Mouse (Mus musculus): ENCODE results near the gene Plekha5. TPM values are rescaled to one million over a fixed set of nuclear protein-coding genes. Genes with fewer than 3 reads are reported as not detected.

The Plekha5 gene
- polyA plus RNA-seq, 1 experiment from 2014 or later, result 4.8 TPM

- Histone ChIP-seq H3K36me3 (peaks cover 10% of the 10 kb centered on the region; the same call in 1 of the 2 replicates), H3K9ac (no peak overlapping the region), H3K4me3 (replicated peaks) (no peak overlapping the region), H3K4me1 (replicated peaks) (no peaks in the 10 kb centered on the region), H3K4me2 (no peak overlapping the region), H3K9me3 (replicated peaks) (no peaks in the 10 kb centered on the region), H3K27me3 (no peaks in the 10 kb centered on the region), H3K27ac (no peak overlapping the region)
- no peak for DNase-seq
- ATAC-seq (ENCODE audit: low read depth), result no peak
- 77% methylated on average over 5 of the region's 5 CpGs for WGBS (ENCODE audit: insufficient replicate concordance)
Measured at GRCm38 (mm10) chr6:140533606-140534005, 109.8 kb downstream of the Plekha5 start.

GRCm38 (mm10) chr6:140535504-140535903 is 111.7 kb downstream of the Plekha5 start:
- Histone ChIP-seq H3K9me3 (replicated peaks) (no peaks in the 10 kb centered on the region), H3K4me2 (no peak overlapping the region), H3K4me1 (replicated peaks) (no peaks in the 10 kb centered on the region), H3K27me3 (no peaks in the 10 kb centered on the region), H3K27ac (no peak overlapping the region), H3K9ac (no peak overlapping the region), H3K4me3 (replicated peaks) (no peak overlapping the region), H3K36me3 (peaks cover 14% of the 10 kb centered on the region; the same call in 1 of the 2 replicates)
- WGBS (ENCODE audit: insufficient replicate concordance), result 75% methylated on average over 8 of the region's 8 CpGs
- DNase-seq, result no peak
- no peak for ATAC-seq (ENCODE audit: low read depth)

- DNase-seq (no peak), ATAC-seq (ENCODE audit: low read depth) (no peak)
- Histone ChIP-seq H3K27ac (no peak overlapping the region), H3K4me1 (replicated peaks) (no peaks in the 10 kb centered on the region), H3K4me2 (no peak overlapping the region), H3K27me3 (no peaks in the 10 kb centered on the region), H3K9ac (no peak overlapping the region), H3K36me3 (peaks cover 7% of the 10 kb centered on the region; the same call in 1 of the 2 replicates), H3K9me3 (replicated peaks) (no peaks in the 10 kb centered on the region), H3K4me3 (replicated peaks) (no peak overlapping the region)
- WGBS (ENCODE audit: insufficient replicate concordance), result 82% methylated on average over 3 of the region's 3 CpGs
Measured at GRCm38 (mm10) chr6:140541919-140542318, 118.1 kb downstream of the Plekha5 start.

GRCm38 (mm10) chr6:140543005-140543794 is 119.3 kb downstream of the Plekha5 start:
- peaks cover 8% of the 10 kb centered on the region for H3K4me1 ChIP-seq (replicated peaks)
- H3K27me3 ChIP-seq, result no peaks in the 10 kb centered on the region
- H3K36me3 ChIP-seq, result peaks cover 7% of the 10 kb centered on the region; the same call in 1 of the 2 replicates
- H3K4me2 ChIP-seq, result no peak overlapping the region
- no peak overlapping the region for H3K9ac ChIP-seq
- no peak for DNase-seq
- no peak for ATAC-seq (ENCODE audit: low read depth)
- WGBS (ENCODE audit: insufficient replicate concordance), result 67% methylated on average over 11 of the region's 11 CpGs
- no peak overlapping the region for H3K4me3 ChIP-seq (replicated peaks)
- no peak overlapping the region for H3K27ac ChIP-seq
- H3K9me3 ChIP-seq (replicated peaks), result no peaks in the 10 kb centered on the region

- H3K9ac ChIP-seq, result no peak overlapping the region
- DNase-seq, result no peak
- no peak overlapping the region for H3K4me2 ChIP-seq
- H3K27ac ChIP-seq, result no peak overlapping the region
- ATAC-seq (ENCODE audit: low read depth), result no peak
- peaks cover 10% of the 10 kb centered on the region for H3K4me1 ChIP-seq (replicated peaks)
- H3K27me3 ChIP-seq, result no peaks in the 10 kb centered on the region
- no peak overlapping the region for H3K4me3 ChIP-seq (replicated peaks)
- 72% methylated on average over 8 of the region's 8 CpGs for WGBS (ENCODE audit: insufficient replicate concordance)
- 0 out of 2 replicates have a peak, but pooled peaks cover 6% of the 10 kb centered on the region for H3K36me3 ChIP-seq
- no peaks in the 10 kb centered on the region for H3K9me3 ChIP-seq (replicated peaks)
Measured at GRCm38 (mm10) chr6:140546095-140546494, 122.2 kb downstream of the Plekha5 start.

GRCm38 (mm10) chr6:140546648-140547201 is 122.9 kb downstream of the Plekha5 start:
- Histone ChIP-seq H3K4me1 (replicated peaks) (peaks cover 10% of the 10 kb centered on the region), H3K4me2 (no peak overlapping the region), H3K27me3 (no peaks in the 10 kb centered on the region), H3K36me3 (0 out of 2 replicates have a peak, but pooled peaks cover 6% of the 10 kb centered on the region), H3K4me3 (replicated peaks) (no peak overlapping the region), H3K9me3 (replicated peaks) (no peaks in the 10 kb centered on the region), H3K27ac (peak overlapping the region; percentile 59; the same call in 1 of the 2 replicates), H3K9ac (no peak overlapping the region)
- 55% methylated on average over 12 of the region's 12 CpGs for WGBS (ENCODE audit: insufficient replicate concordance)
- ATAC-seq (ENCODE audit: low read depth), result peak; percentile 40; the same call in 1 of the 2 replicates
- DNase-seq, result no peak

- no peak for DNase-seq
- Histone ChIP-seq H3K27ac (peak overlapping the region; percentile 59), H3K27me3 (no peaks in the 10 kb centered on the region), H3K9me3 (replicated peaks) (no peaks in the 10 kb centered on the region), H3K36me3 (0 out of 2 replicates have a peak, but pooled peaks cover 6% of the 10 kb centered on the region), H3K4me3 (replicated peaks) (no peak overlapping the region), H3K4me1 (replicated peaks) (peaks cover 10% of the 10 kb centered on the region), H3K9ac (no peak overlapping the region), H3K4me2 (no peak overlapping the region)
- 67% methylated on average over 11 of the region's 11 CpGs for WGBS (ENCODE audit: insufficient replicate concordance)
- 0 out of 2 replicates have a peak, but pooled peaks have one; percentile 13 for ATAC-seq (ENCODE audit: low read depth)
Measured at GRCm38 (mm10) chr6:140547203-140547944, 123.5 kb downstream of the Plekha5 start.

- no peak overlapping the region for H3K9ac ChIP-seq
- no peaks in the 10 kb centered on the region for H3K27me3 ChIP-seq
- WGBS (ENCODE audit: insufficient replicate concordance), result 48% methylated on average over 5 of the region's 5 CpGs
- no peak for DNase-seq
- 0 out of 2 replicates have a peak, but pooled peaks cover 6% of the 10 kb centered on the region for H3K36me3 ChIP-seq
- ATAC-seq (ENCODE audit: low read depth), result peak; percentile 52; the same call in 1 of the 2 replicates
- peak overlapping the region; percentile 6; the same call in 1 of the 2 replicates for H3K27ac ChIP-seq
- no peak overlapping the region for H3K4me2 ChIP-seq
- peaks cover 10% of the 10 kb centered on the region for H3K4me1 ChIP-seq (replicated peaks)
- no peaks in the 10 kb centered on the region for H3K9me3 ChIP-seq (replicated peaks)
- no peak overlapping the region for H3K4me3 ChIP-seq (replicated peaks)
Measured at GRCm38 (mm10) chr6:140548082-140548769, 124.4 kb downstream of the Plekha5 start.

- Histone ChIP-seq H3K36me3 (0 out of 2 replicates have a peak, but pooled peaks cover 6% of the 10 kb centered on the region), H3K27me3 (no peaks in the 10 kb centered on the region), H3K4me2 (no peak overlapping the region), H3K9me3 (replicated peaks) (no peaks in the 10 kb centered on the region), H3K9ac (no peak overlapping the region), H3K4me3 (replicated peaks) (no peak overlapping the region), H3K4me1 (replicated peaks) (peaks cover 10% of the 10 kb centered on the region), H3K27ac (no peak overlapping the region)
- DNase-seq (no peak), ATAC-seq (ENCODE audit: low read depth) (no peak)
- 83% methylated on average over 13 of the region's 13 CpGs for WGBS (ENCODE audit: insufficient replicate concordance)
Measured at GRCm38 (mm10) chr6:140550741-140551140, 126.9 kb downstream of the Plekha5 start.

- Histone ChIP-seq H3K4me2 (no peak overlapping the region), H3K9ac (no peak overlapping the region), H3K36me3 (0 out of 2 replicates have a peak, but pooled peaks cover 3% of the 10 kb centered on the region), H3K4me1 (replicated peaks) (no peaks in the 10 kb centered on the region), H3K9me3 (replicated peaks) (no peaks in the 10 kb centered on the region), H3K27ac (no peak overlapping the region), H3K4me3 (replicated peaks) (no peak overlapping the region), H3K27me3 (no peaks in the 10 kb centered on the region)
- WGBS (ENCODE audit: insufficient replicate concordance), result 64% methylated on average over 4 of the region's 4 CpGs
- ATAC-seq (ENCODE audit: low read depth), result no peak
- no peak for DNase-seq
Measured at GRCm38 (mm10) chr6:140554261-140554660, 130.4 kb downstream of the Plekha5 start.

Measured in liver, embryonic 13.5 days (tissue).